Mouse (Mus musculus): ENCODE results near the gene Phlda1. TPM values are rescaled to one million over a fixed set of nuclear protein-coding genes. Genes with fewer than 3 reads are reported as not detected.

Gene Phlda1
- total RNA-seq, 4 experiments from 2014 or later, result 2.4 to 3.9 (median 3.6) TPM

DNA sequence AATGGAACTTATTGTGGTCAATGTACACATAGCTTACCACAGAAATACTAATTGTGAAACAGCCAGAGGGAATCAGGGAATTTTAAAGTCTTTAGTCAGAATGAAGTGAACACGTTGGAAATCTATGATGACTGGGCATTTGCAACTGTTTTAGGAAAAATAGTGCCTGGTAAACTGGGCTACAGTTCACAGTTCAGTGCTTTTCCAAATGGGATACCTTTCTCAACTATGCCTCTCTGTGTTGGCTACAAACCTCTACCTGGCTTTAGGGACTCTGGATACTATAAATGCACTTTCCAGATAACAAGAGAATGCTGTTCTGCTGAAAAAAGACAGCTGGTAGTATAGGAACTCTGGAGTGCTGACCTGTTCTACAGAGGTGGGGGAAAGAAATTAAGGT lies 1.5 kb upstream of the Phlda1 start:
- no peak for DNase-seq (ENCODE audit: low spot score in 2 of 2)

DNA sequence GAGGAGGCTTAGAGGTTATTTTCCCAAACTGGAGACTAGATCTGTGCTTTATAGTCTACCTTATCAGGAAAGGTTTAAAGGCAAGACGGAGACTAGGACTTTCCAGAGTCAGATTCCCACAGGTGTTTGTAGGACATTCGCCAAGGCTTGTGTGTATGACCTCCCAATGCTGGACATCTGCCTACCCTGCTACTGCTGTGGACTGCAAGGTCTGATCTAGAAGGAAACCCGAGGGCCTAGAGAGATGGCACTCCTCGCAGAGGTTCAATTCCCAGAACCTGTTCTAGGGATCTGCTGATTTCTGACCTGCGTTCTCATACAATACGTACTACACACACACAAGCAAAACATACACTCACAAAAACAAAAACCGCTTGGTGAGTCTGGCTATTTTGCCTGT lies 680 bp upstream of the Phlda1 start:
- no peak for DNase-seq (ENCODE audit: low spot score in 2 of 2)

DNA sequence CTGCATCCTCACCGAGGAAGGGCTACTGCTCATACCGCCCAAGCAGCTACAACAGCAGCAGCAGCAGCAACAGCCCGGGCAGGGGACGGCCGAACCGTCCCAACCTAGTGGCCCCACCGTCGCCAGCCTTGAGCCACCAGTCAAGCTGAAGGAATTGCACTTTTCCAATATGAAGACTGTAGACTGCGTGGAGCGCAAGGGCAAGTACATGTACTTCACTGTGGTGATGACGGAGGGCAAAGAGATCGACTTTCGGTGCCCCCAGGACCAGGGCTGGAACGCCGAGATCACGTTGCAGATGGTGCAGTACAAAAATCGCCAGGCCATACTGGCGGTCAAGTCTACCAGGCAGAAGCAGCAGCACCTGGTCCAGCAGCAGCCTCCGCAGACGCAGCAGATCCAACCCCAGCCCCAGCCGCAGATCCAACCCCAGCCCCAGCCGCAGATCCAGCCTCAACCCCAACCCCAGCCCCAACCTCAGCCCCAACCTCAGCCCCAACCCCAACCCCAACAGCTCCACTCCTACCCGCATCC lies 907 bp downstream of the Phlda1 start:
- no peak for DNase-seq (ENCODE audit: low spot score in 2 of 2)

DNA sequence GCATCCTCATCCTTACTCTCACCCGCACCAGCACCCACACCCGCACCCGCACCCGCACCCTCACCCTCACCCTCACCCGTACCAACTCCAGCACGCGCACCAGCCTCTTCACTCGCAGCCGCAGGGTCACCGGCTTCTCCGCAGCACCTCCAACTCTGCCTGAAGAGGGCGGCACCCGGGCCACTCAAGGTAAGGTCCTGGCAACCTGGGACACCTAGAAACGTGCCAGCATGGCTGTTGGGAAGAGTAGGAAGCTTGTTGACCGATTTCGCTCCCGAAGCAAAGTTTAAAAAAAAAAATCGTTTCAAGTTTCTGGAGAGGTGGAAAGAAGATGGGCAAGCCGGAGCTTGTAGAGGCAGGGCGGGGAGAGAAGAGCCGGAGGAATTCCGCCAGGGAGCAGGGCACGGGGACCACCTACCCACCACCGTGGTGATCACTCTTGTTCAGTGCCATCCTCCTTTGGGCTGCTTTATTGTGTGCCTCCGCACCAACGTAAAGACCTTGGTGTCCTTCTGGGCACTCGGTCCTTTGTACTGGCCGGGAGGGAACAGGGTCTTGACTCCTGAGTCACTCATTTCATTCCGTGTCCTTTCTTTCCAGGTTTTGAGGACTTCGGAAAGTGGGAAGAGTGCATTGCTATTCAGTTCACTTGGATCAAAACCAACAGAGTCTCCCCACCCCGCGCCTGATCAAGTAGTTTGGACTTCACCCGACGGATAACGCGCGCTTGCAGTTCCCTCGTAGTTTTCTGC lies 1.6 kb downstream of the Phlda1 start:
- peak; percentile 30 to 40 for DNase-seq (ENCODE audit: low spot score in 2 of 2)

DNA sequence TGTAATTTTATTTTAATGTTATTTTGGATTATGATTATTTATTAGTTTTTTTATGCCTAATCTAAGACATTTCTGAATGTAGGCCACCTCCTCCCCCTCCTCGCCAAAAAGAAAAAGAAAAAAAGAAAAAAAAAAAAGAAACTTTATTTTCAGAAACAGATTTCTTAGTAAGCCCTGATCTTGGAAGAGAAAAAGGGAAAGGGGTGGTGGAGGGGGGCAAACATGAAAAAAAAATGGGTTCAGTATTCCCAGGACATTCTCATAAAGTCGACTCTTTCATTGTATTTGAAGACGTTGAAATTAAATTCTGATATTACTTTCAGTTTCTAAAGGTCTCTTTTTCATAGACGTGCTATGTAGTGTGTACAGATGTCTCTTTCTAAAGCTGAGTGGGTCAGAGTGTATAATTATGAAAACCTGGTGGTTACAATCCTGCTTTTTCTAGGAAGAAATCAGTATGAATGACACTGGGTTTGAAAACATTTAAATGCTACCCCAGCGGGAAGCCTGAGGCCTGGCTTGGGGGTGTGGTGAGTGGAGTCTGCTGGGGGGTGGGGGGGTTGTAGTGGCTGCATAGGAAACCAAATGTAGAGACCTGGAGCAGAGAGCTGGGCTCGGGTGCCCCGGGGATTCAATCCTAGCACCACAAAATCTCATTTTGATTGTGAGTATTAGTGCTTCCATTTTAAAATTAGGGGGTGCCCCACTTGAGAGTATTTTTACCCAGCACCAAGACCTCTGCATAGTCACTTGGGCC lies 2.4 kb downstream of the Phlda1 start:
- no peak for DNase-seq (ENCODE audit: low spot score in 2 of 2)

DNA sequence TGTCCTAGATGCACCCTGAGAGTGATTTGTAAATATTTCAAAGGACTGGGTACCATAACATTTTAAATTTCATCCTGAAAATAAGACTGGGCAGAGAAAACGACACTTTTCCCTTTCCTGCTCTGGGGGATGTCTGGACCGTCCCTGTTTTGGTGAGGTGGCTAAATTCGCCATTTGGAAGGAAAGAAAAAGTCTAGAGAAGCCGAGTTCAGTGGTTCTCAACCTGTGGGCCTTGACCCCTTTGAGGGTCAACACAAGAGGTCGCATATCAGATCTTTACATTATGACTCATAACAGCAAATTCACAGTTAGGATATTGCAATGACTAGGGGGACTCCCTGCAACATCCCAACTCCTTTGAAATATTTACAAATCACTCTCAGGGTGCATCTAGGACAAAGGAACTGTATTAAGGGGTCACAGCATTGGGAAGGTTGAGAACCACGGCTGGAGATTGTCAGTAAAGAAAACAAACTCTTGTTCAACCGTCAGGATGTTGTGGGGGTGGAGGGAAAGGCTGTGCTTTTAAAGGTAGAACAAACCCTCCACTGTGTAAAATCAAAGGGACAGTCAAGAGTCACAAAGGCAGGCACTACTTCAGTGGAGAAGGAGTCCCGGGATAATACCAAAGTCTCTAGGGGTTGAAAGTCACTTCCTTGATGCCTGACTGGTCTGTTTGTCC lies 3.2 kb downstream of the Phlda1 start:
- DNase-seq (ENCODE audit: low spot score in 2 of 2), result no peak

DNA sequence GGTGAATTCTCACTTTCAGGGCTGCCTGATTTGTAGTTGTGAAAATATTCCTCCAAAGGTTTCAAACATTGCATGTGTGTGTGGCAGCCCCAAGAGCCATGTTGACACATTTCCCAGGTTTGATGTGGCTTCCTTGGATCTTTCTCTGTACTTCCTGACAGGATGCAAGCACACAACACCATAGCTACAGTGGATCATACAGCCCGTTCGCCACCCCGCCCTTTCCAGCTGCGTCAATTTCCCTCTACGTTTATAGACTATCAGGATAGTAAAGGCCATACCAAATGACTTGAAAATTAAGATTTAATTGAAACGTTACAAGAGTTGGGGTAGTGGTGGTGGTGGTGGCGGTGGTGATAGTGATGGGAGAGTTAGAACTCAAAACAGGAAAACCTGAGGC lies 3.9 kb downstream of the Phlda1 start:
- no peak for DNase-seq (ENCODE audit: low spot score in 2 of 2)

DNA sequence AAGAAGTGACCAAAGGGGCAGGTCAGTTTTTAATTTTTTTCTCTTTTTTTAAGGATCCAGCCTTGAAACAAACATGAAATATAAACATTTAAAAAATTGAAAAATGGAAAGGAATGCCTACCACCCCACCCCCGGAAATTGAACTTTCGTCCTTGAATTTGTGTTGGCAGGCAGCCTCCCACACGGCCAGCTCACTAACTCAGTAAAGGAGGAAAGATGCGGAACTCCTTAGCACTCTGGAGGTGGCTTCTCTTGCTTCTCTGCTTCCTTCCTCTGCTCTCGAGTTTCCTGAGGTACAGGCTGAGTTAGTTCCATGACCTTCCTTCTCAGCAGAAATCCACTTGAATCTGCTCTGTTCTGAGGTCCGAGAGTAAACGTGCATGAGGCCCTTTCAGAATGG lies 4.7 kb downstream of the Phlda1 start:
- no peak for DNase-seq (ENCODE audit: low spot score in 2 of 2)

DNA sequence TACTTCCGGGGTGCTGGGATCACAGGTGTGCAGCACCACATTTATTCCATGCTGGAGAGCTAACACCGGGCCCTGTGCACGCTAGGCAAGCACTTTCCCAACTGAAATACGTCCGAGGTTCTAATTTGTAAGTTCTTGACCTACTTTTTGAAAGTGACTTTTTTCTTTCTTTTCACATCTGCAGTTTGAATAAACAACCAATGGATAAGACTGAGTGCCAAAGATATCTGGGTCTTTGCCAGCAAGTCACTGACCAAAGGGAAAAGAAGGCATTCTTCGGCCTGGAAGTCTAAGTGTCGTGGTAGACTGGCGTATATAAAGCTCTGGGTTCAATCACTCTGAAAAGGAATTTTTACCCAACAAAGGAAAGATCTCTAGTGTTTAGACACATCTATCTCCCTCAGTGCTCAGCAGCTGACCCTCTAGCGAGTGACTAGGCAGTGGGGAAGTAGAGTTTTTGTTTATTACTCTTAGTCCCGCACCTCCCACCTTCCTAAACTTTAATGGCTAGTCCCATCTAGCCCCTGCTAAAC lies 6.0 kb downstream of the Phlda1 start:
- DNase-seq (ENCODE audit: low spot score in 2 of 2), result no peak

DNA sequence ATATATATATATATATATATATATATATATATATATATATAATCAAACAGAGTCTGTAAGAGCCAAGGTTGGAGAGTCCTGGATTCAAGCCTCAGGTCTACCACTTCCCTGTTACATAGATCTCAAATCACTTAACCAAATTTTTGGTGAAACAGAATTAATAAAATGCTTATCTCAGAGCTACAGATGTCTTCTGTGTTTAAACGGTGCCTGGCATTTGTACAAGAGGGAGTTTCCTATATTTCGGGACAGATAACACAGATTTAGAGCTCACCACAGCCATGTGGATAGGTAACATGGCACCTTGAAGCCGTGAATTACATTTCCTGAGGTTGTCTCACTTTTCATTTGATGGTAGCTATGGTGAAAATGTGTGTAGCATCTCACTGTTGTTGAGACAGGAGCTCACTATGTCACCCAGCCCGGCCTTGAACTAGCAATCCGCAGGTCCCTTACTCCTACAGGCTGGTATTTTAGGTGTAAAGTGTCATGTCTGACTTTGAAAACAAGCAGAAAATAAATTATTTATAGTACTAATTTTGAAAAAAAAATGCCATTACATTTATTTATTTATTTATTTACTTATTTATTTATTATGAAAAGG lies 8.3 kb downstream of the Phlda1 start:
- DNase-seq (ENCODE audit: low spot score in 2 of 2), result no peak

DNA sequence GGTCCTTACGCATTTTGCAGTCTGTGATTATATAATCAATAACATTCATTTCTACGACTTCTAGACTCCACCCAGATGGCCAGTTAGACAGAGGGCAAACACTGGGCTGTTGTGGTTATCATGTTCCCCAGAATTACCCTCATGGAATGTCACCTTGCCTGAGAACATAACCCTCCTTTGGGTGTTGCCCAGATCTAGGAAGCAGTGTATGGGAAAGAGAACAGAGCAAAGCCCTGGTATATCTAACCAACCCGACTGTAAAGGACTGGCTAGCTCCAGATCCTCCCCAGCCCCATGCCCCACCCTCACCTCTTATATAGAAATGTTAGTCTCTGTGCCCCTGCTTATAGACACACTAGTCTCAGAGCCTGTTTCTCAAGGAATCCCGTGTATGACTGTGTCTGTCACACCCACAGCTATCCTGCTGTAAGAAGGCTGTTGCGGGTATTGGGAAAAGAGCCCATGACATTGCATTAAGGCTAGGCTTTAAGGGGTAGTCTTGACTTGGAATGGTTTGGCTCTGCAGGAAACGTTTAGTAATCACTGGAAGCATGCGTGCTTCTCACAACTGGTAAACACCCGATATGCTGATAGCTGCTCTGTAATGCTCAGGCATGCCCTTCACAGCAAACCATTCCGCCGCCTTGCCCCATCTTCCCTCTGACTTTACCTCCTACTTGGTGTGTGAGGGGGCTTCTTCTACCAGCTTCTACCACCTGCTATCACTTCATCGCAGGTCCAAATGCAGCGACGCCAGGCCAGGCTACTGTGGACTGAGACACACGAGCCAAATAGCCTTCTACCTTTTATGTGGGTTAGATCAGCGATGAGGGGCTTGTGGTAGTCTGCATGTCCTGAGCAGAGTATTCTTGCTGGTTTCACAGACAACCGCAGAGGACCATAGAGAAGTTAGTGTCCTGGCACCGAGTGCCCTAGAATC lies 9.3 kb downstream of the Phlda1 start:
- no peak for DNase-seq (ENCODE audit: low spot score in 2 of 2)

DNA sequence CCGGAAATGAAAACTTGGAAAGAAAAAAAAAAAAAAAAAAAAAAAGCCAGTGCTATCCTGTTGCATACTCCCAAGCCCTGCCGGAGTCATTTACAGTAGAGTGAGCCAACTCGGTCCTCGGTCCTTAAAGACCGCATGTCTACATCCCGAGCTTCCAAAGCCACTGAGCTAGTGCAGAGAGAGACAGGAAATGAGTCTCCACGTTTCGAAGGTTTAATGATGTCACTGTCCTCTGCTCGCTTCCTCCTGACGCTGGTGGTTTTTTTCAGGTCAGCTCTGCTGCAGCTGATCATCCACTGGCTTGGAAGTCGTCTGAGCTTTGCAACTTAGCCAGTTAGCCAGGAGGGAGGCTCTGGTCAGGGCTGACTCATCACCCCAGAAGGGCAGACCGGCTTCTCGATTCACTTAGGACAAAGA lies 10.1 kb downstream of the Phlda1 start:
- DNase-seq (ENCODE audit: low spot score in 2 of 2), result peak in 1 of 2 experiments; percentile 38

DNA sequence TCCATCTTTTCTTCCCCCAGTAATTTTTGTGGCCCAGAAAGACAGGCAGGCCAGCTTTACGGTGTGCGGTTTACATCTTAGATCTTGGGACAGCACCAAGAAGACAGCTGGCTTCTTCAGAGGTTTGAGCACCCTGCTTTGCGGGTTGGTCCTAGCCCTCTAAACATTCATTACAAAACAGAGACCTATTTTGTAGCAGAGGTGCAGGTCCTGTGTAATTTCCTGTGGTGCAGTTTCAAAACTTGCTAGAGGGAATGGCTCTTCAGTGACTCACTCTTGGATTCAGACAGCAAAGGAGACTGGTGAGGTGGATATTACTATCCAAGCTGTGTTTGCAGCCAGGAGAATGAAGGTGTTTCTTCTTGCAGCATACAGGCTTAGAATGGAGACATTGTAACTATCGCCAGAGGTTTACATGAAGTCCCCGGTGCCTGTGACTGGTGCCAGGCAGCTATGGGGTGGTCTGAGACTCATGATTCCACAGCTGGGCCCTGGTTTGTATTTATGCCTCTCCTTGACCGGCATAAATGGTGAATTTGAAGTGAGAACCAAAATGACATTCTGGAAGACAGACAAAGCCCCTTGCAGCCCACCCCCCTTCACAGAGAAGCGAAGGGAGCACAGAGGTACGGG lies 10.8 kb downstream of the Phlda1 start:
- DNase-seq (ENCODE audit: low spot score in 2 of 2), result no peak

DNA sequence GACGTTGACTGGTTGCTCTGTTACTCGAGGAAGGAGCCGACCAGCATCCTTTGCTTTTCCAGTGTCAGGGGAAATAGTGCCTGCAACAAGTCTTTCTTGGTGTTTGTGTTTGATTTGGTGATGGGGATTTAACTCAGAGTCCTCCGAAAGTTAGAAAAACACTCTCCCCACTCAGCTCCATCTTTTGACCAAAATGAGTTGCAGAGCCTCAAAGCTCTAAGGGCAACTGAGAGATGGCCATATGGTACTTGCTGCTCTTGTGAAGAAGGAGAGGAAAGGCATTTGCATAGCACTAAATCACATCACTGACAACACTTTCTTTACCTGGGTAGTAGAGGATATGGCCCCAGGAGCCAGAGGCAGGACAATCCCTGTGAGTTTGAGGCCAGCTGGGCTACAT lies 12.3 kb downstream of the Phlda1 start:
- no peak for DNase-seq (ENCODE audit: low spot score in 2 of 2)

DNA sequence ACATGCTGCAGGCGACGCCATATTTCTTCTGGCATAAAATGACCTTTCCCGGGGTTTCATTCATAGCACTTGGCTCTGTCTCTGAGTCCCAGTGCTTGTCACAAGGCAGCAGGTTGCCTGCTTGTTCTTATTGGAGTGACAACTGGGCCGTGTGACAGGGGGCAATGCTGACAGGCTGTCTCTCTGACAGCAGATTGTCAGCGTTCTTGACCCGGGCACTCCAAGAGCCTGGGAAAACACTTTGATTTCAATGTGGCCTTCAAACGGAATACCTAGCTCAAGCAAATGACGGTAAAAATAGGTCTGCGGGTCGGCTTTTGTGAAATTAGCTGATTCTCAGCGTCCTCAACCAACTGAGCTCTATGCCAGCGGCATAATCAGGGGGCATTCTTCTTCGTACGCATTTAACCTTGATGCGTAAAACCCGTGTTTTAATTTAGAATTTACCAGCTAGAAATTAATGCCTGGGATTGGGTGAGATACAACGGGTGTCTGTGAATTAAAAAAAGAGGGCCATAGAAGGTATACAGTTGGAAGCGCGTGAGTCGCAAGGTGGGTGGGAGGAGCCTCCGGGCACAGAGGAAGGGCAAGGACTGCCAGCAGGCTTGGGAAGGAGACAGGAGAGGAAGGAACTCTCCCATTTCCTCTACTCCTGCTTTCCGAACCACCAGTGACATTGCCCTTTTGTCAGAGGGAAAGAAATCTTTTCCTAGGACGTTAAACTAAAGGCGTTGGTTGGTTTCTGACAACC lies 13.7 kb downstream of the Phlda1 start:
- DNase-seq (ENCODE audit: low spot score in 2 of 2), result no peak

DNA sequence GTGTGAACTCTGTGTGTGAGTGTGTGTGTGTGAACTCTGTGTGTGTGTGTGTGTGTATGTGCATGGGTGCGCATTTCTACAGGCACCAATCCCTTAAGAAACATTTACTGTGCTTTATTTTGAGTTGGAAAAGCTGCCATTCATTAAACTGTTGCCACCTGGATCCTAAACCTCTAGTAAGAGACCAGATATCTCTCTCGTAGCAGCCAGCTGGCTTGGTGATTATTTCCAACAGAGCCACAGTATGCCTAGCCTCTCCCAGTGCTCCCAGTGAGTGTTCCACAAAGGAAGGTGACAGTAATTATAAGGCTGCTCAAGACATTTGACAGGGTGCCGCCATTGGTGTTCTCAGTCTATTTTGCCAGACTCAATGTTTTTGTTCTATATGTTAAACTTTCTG lies 14.5 kb downstream of the Phlda1 start:
- DNase-seq (ENCODE audit: low spot score in 2 of 2), result no peak

DNA sequence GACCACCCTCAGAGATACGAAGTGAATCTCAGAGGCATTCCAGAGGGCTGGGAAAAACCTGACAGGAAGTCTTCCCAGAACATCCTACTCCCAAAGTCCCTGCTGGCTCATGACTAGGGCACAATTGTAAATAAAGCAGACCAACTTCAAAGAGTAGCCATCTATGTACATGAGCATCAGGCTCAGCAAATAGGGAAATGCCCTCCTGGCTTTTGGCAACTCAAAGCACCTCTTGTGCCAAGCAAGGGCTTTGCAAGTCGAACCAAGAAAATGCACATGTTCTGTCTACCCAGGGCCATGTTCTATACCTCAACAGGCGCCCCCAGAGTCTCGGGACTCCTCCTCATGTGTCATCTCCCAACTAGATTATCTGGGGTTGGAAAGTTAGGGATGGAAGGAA lies 15.6 kb downstream of the Phlda1 start:
- no peak for DNase-seq (ENCODE audit: low spot score in 2 of 2)

DNA sequence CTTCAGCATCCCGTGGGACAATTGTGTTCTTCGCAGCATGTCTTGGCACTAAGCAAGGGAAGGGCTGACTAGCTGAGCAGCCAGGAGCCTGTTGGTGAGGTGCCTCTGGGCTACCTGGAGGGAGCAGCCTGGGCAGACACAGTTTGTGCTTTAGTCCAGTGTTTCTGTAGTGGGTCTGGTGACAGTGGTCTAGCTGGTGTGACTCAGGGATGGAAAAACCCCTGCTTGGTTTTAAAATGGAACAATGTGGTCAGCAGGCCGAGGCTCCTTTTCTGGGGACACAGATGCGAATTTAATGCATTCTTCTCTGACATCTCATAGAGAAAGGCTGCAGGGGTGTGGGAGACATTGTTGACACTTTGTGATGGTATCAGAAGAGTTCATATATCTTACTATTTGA lies 16.1 kb downstream of the Phlda1 start:
- DNase-seq (ENCODE audit: low spot score in 2 of 2), result no peak

DNA sequence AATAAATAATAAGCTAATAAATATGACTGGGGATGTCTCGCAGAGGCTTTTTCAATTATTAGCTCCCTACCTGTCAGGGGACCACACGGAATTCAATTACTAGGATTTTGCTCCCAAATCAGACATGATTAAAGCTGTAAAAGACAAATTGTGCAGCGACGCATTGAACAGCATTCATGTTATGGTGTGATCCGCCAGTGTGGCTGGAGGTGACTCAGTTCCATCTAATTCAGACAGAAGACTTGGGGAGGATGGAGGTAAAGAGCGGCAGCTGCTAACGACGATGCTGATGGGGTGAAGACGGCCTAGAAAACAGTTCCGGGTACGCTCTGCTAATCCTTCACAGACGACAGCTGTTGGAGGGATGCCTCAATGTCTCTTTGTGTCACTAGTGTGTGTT lies 17.8 kb downstream of the Phlda1 start:
- DNase-seq (ENCODE audit: low spot score in 2 of 2), result no peak
